Mouse (Mus musculus) limb, embryonic 11.5 days (tissue): ENCODE measurements around the gene Gsap. TPM values are rescaled to one million over a fixed set of nuclear protein-coding genes. Genes with fewer than 3 reads are reported as not detected.
A peak's percentile ranks its signal among the peaks of the same experiment; 100 is the strongest.

Experiments
- ATAC-seq: fragments of 200-750 bp; cut with Nextera tagmentation; 2 replicates; pipeline ENCODE4 v1.8.0; 2017; ENCODE audit warnings: low read depth; ENCODE audit not compliant: insufficient number of reproducible peaks, low FRiP score, low TSS enrichment
- DNase-seq: peaks from one replicate; pipeline ENCODE4 v3.0.0-alpha.2; 2015; ENCODE audit warnings: low spot score
- H3K27ac ChIP-seq: fragments of 300-500 bp; sonication (generic); replicated peaks from 2 replicates; pipeline ENCODE4 v1.5.1; 2014; ENCODE audit warnings: low read depth, mild to moderate bottlenecking, low read length
- H3K27me3 ChIP-seq: fragments of 300-500 bp; sonication (generic); 2 replicates; pipeline ENCODE4 v1.6.1; 2014; ENCODE audit warnings: mild to moderate bottlenecking, low read length, mixed read lengths; ENCODE audit not compliant: control insufficient read depth, insufficient read depth
- H3K36me3 ChIP-seq: fragments of 300-500 bp; sonication (generic); 2 replicates; pipeline ENCODE4 v1.6.1; 2014; ENCODE audit warnings: mild to moderate bottlenecking, low read length, moderate library complexity, mixed read lengths; ENCODE audit not compliant: control insufficient read depth, insufficient read depth
- H3K4me1 ChIP-seq: fragments of 300-500 bp; sonication (generic); 2 replicates; pipeline ENCODE4 v1.6.1; 2014; ENCODE audit warnings: low read length, mixed read lengths; ENCODE audit not compliant: control insufficient read depth, insufficient read depth
- H3K4me2 ChIP-seq: fragments of 300-500 bp; sonication (generic); 2 replicates; pipeline ENCODE4 v1.6.1; 2014; ENCODE audit warnings: low read depth, mild to moderate bottlenecking, moderate library complexity; ENCODE audit not compliant: severe bottlenecking
- H3K4me3 ChIP-seq: fragments of 300-500 bp; sonication (generic); 2 replicates; pipeline ENCODE4 v1.5.1; 2014; ENCODE audit warnings: low read depth, low read length
- H3K9ac ChIP-seq: fragments of 300-500 bp; sonication (generic); 2 replicates; pipeline ENCODE4 v1.6.1; 2014; ENCODE audit warnings: mild to moderate bottlenecking, low read length
- H3K9me3 ChIP-seq: fragments of 300-500 bp; sonication (generic); 2 replicates; pipeline ENCODE4 v1.6.1; 2016; ENCODE audit warnings: low read length; ENCODE audit not compliant: control insufficient read depth
- WGBS: fragments of 180-500 bp; shearing (Covaris S2); extraction: QIAGEN DNeasy Blood & Tissue Kit; methylation state at CpG from one replicate; pipeline ENCODE4 v1.1.7; 2014; 5-methylcytosine and 5-hydroxymethylcytosine counted together
- polyA plus RNA-seq: library from polyadenylated mRNA; unstranded; fragments of >200 nt; fragmentation: Nextera tagmentation; extraction: Ambion mirVana; gene quantifications from 2 replicates; pipeline ENCODE4 v1.2.1, GENCODE M21; 2014

The Gsap gene
- polyA plus RNA-seq, 1 experiment from 2014 or later = 2.2 TPM

- Histone ChIP-seq H3K9ac (no peak overlapping the region), H3K27me3 (no peaks in the 10 kb centered on the region), H3K4me3 (no peak overlapping the region), H3K4me2 (no peak overlapping the region), H3K4me1 (no peaks in the 10 kb centered on the region), H3K36me3 (peaks cover 2% of the 10 kb centered on the region; the same call in 1 of the 2 replicates), H3K27ac (no peak overlapping the region), H3K9me3 (no peaks in the 10 kb centered on the region)
- ATAC-seq (no peak), DNase-seq (peak; percentile 6)
- 86% methylated on average over 6 of the region's 6 CpGs for WGBS
These were observed 46.8 kb downstream of the Gsap start for GRCm38 (mm10) chr5:21232876-21233275.

GRCm38 (mm10) chr5:21244575-21244974, 58.5 kb downstream of the Gsap start:
- Histone ChIP-seq H3K4me2 (no peak overlapping the region), H3K9ac (no peak overlapping the region), H3K4me3 (no peak overlapping the region), H3K27ac (no peak overlapping the region), H3K9me3 (no peaks in the 10 kb centered on the region), H3K27me3 (no peaks in the 10 kb centered on the region), H3K4me1 (no peaks in the 10 kb centered on the region), H3K36me3 (no peaks in the 10 kb centered on the region)
- 93% methylated on average over 1 of the region's 1 CpGs for WGBS
- ATAC-seq = no peak
- DNase-seq = no peak

- H3K27ac ChIP-seq = no peak overlapping the region
- H3K9me3 ChIP-seq = no peaks in the 10 kb centered on the region
- WGBS = 85% methylated on average over 1 of the region's 1 CpGs
- H3K27me3 ChIP-seq = no peaks in the 10 kb centered on the region
- H3K4me3 ChIP-seq = no peak overlapping the region
- no peaks in the 10 kb centered on the region for H3K4me1 ChIP-seq
- H3K9ac ChIP-seq = no peak overlapping the region
- no peak overlapping the region for H3K4me2 ChIP-seq
- H3K36me3 ChIP-seq = no peaks in the 10 kb centered on the region
- no peak for ATAC-seq
- DNase-seq = no peak
These were observed 59.2 kb downstream of the Gsap start for GRCm38 (mm10) chr5:21245241-21245640.

GRCm38 (mm10) chr5:21246794-21247193, 60.7 kb downstream of the Gsap start:
- Histone ChIP-seq H3K27me3 (no peaks in the 10 kb centered on the region), H3K9me3 (no peaks in the 10 kb centered on the region), H3K4me1 (no peaks in the 10 kb centered on the region), H3K27ac (no peak overlapping the region), H3K36me3 (no peaks in the 10 kb centered on the region), H3K9ac (no peak overlapping the region), H3K4me3 (no peak overlapping the region), H3K4me2 (no peak overlapping the region)
- DNase-seq (no peak), ATAC-seq (no peak)
- 81% methylated on average over 6 of the region's 6 CpGs for WGBS

GRCm38 (mm10) chr5:21247916-21248315, 61.9 kb downstream of the Gsap start:
- Histone ChIP-seq H3K4me2 (no peak overlapping the region), H3K36me3 (no peaks in the 10 kb centered on the region), H3K9me3 (no peaks in the 10 kb centered on the region), H3K27ac (no peak overlapping the region), H3K4me3 (no peak overlapping the region), H3K4me1 (no peaks in the 10 kb centered on the region), H3K27me3 (no peaks in the 10 kb centered on the region), H3K9ac (no peak overlapping the region)
- DNase-seq = peak; percentile 20
- 68% methylated on average over 2 of the region's 2 CpGs for WGBS
- ATAC-seq = no peak

GRCm38 (mm10) chr5:21248834-21249233, 62.8 kb downstream of the Gsap start:
- Histone ChIP-seq H3K4me2 (no peak overlapping the region), H3K9ac (no peak overlapping the region), H3K4me3 (no peak overlapping the region), H3K4me1 (no peaks in the 10 kb centered on the region), H3K36me3 (no peaks in the 10 kb centered on the region), H3K27me3 (no peaks in the 10 kb centered on the region), H3K27ac (no peak overlapping the region), H3K9me3 (no peaks in the 10 kb centered on the region)
- 68% methylated on average over 5 of the region's 5 CpGs for WGBS
- ATAC-seq (no peak), DNase-seq (peak; percentile 9)

- Histone ChIP-seq H3K9me3 (no peaks in the 10 kb centered on the region), H3K4me1 (no peaks in the 10 kb centered on the region), H3K36me3 (no peaks in the 10 kb centered on the region), H3K4me3 (no peak overlapping the region), H3K27me3 (no peaks in the 10 kb centered on the region), H3K27ac (no peak overlapping the region), H3K9ac (no peak overlapping the region), H3K4me2 (no peak overlapping the region)
- no peak for DNase-seq
- 90% methylated on average over 12 of the region's 12 CpGs for WGBS
- no peak for ATAC-seq
These were observed 68.9 kb downstream of the Gsap start for GRCm38 (mm10) chr5:21254731-21255525.

- Histone ChIP-seq H3K4me3 (no peak overlapping the region), H3K9me3 (no peaks in the 10 kb centered on the region), H3K4me1 (no peaks in the 10 kb centered on the region), H3K27ac (no peak overlapping the region), H3K9ac (no peak overlapping the region), H3K4me2 (no peak overlapping the region), H3K27me3 (no peaks in the 10 kb centered on the region), H3K36me3 (no peaks in the 10 kb centered on the region)
- ATAC-seq = no peak
- 85% methylated on average over 5 of the region's 5 CpGs for WGBS
- DNase-seq = no peak
These were observed 69.6 kb downstream of the Gsap start for GRCm38 (mm10) chr5:21255551-21256132.
